Mouse (Mus musculus): ENCODE data around the gene Spata31.

Spata31 gene

GRCm38 (mm10) chr13:64917191-64917590 lies at the start of gene Spata31:
Gene Spata31 (plus strand): TSS chr13:64917406.
- no peak for DNase-seq

- no peak for DNase-seq
Observed at GRCm38 (mm10) chr13:64903132-64903531, 14.1 kb upstream of the Spata31 start.

GRCm38 (mm10) chr13:64903585-64904208 lies 13.5 kb upstream of the Spata31 start, which contains the start of gene Cntnap3:
Gene Cntnap3 (minus strand): TSS chr13:64903955.
- DNase-seq = no peak

Data from thymus, postnatal 25 days (tissue).